Mouse (Mus musculus): ENCODE results near the gene Hoxc13.

Gene Hoxc13

DNA sequence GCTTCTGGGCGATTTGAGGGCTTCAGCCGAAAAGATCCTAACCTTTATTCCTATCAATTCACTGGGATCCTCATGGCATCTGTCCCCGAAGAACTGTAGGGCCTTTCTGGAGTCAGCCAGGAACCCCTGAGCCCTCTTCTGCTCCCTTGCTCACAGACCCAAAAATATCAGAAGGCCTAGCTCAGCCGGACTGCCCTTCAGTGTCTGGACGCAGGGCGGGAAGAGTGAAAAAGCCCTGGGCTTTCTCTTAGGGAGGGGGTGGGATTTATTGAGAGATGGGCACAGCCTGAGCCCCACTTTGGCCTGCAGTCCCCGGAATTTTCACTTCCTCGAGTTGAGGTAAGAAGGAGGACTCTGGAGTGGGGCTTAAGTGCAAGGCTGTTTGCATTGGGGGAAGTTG lies 42.4 kb downstream of the Hoxc13 start:
- CTCF ChIA-PET = no interaction called here

DNA sequence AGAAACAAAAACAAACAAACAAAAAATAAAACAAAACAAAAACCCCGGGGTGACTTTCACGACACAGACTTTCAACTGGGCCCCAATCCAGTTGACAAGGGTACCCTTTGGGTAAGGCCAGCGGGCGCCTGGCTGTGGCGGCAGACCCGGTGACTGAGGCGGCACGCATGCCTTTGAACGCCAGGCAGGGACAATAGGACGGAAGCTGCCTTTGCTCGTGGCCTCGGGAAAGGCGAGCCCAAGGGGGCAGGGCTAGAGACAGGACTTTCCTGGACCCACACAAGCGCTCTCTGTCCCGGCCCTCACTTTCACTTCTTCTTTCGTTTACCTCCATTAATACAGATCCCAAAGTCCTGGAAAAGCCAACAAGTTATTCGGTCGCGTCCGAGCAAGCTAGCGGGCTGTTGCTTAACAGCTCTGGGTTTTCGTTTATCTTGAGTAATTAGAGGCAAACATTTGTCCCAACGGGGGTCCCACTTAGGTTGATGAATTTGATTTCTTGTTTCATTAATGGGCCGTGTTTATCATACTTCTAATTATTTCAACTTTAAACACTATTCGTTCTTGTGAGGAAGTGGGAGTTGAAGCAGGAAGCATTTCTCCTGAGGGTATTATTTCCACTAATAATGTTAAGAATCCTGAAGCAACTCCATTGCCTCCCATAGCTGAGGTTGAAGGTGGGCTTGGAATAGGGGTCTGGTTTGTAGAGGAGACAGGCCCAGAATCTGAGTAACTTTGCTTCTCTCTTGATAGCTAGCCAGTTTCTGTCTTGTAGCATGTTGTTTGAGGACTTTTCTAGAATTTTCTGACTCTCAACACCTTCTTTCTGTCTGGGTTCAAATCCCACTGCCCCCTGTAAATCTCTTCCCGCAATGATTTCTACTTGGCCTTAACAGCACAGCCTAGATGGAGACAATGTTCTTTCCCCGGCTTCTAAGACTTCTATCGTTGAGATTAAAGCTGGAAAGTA lies 43.1 kb downstream of the Hoxc13 start:
- CTCF ChIA-PET = interaction anchor here (1.4 kb wide), 1 partner anchor 16 kb away, joined by 3 read pairs; no protein-coding TSS in a partner anchor

DNA sequence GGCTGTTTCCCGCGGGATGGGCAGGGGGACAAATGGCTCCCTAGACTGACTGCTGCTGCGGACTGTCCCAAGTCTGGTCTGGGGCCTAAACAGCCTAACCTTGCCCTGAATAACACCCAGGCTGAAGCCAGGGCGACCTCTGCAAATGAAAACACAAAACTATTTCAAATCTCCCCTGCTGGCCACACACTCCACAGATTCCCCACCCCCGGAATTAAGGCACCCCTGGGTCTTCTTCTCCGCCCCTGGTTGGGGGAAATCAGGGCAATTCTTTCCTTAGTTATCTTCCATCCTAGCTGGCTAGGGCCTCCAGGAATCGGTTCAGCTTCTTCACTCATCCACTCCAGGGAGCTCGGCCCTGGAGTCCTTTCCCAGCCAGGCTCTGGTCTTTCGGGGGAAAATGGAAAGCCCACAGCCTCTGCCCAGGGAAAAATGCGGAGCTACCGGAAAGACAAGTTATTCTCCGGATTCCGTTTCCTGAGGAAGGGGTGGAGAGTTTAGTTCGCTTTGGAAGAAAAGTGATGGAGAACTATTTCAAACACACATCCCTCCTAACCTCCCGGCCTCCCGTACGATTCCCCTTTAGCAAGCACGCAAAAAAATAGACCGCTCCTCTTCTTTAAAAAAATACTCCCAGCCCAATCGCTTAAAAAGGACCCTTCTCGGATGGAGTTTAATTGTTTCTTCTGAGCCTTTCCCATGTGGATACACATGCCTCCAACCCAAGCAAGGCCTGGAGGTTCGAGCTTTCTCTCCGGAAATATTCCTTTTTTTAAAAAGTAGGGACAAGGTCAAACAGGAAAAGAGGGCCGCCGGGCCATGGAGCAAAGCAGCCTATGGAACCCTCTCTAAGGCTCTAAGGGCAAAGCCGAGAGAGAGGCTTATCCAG lies 44.3 kb downstream of the Hoxc13 start:
- CTCF ChIA-PET = interaction anchor here (1.1 to 1.4 kb wide), 3 partner anchors 15 to 369 kb away, joined by 3 to 7 read pairs (median 4); no protein-coding TSS in a partner anchor

DNA sequence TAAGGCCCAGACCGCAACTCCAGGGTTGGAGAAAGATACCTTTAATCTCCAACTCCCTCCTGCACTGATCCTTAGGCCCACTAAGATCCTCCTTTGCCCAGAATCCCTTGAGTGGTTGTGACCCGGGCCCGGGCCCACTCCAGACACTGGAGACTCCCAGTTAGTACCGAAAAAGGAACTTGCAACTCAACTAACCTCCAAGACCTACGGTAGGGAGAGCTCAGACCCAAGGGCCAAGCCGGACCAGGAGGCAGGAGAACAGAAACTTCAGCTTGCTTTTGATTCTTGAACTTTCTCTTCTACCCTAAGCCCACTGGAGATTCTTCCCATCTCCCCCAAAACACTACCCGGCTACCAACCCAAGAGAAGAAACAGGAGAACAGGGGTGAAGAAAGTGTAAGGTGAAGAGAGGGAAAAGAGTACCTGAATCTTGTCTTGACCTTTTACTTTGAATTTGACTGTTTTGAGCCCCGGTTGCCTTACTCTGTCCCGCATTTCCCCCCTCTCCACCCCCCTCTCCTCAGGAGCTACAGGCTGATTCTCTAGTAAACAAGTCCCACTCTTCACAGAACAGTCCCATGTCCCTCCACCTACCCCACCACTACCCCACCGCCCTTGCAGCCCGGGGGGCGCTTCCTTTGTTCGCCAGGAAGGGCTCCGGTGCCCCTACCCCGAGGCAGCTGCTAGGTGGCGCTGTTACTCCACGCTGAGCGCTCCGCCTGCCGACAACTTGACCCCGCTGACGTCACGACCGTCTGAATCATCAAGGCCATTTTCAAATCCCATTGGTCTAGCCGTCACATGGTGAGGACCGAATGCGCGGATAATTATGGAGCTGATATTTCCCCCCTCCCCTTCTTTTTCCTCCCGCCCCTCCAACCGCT lies 45.2 kb downstream of the Hoxc13 start:
- CTCF ChIA-PET = interaction anchor here (0.6 to 1.4 kb wide), 5 partner anchors 14 to 368 kb away, joined by 3 to 9 read pairs (median 4); no protein-coding TSS in a partner anchor

DNA sequence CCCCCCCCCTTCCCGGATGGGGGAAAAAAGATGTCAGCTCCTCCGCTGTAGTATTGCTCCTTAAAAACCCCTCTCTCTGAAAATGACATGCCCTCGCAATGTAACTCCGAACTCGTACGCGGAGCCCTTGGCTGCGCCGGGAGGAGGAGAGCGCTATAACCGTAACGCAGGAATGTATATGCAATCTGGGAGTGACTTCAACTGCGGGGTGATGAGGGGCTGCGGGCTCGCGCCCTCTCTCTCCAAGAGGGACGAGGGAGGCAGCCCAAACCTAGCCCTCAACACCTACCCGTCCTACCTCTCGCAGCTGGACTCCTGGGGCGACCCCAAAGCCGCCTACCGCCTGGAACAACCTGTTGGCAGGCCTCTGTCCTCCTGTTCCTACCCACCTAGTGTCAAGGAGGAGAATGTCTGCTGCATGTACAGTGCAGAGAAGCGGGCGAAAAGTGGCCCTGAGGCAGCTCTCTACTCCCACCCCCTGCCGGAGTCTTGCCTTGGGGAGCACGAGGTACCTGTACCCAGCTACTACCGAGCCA lies 45.9 kb downstream of the Hoxc13 start, which contains the start of gene Hoxc10:
Gene Hoxc10 (plus strand): TSS at position 21 of the 536 bp plus-strand sequence.
- CTCF ChIA-PET = interaction anchor here (0.6 to 1.1 kb wide), 3 partner anchors 16 to 342 kb away, joined by 4 to 9 read pairs (median 7); no protein-coding TSS in a partner anchor

DNA sequence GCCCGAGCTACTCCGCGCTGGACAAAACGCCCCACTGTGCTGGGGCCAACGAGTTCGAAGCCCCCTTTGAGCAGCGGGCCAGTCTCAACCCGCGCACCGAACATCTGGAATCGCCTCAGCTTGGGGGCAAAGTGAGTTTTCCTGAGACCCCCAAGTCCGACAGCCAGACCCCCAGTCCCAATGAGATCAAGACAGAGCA lies 46.3 kb downstream of the Hoxc13 start, which contains the start of gene Hoxc5:
Gene Hoxc5 (plus strand): TSS at position 132 of the 199 bp plus-strand sequence.
- CTCF ChIA-PET = no interaction called here

DNA sequence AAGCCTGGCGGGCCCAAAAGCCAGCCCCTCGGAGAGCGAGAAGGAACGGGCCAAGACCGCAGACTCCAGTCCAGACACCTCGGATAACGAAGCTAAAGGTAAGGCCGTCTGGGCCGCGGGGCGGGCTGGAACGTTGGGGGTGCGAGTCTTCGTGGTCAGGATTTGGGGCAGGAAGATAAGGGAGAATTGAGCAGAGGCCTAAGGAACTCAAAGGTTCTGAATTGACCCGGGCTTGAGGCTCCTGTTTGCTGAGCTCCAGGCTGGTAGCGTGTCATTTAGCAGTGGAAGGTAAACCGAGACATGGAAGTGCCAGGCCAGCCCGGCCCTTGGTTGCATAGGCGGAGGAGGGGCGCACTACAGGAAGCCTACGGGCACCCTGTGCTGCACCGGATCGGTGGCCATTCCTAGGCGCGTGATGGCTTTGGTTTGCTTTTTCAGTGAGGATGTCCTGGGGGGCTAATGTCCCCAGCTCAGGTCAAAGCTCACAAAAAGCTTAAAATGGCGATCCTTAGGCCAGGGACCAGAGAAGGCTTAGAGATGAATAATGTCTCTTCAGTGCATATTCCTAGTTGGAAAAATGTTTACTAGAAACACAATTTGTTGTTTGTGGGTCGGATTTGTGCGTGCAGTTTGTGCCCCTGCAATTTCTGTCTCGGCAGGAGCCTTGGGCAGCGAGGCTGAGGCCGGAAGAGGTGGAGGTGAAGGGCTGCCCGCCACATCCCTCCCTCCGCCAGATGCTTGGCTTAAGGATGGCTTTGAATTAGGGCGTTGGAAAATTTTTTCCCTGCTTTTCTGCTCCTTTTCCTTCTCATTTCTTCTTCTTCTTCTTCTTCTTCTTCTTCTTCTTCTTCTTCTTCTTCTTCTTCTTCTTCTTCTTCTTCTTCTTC lies 46.9 kb downstream of the Hoxc13 start:
- CTCF ChIA-PET = no interaction called here

DNA sequence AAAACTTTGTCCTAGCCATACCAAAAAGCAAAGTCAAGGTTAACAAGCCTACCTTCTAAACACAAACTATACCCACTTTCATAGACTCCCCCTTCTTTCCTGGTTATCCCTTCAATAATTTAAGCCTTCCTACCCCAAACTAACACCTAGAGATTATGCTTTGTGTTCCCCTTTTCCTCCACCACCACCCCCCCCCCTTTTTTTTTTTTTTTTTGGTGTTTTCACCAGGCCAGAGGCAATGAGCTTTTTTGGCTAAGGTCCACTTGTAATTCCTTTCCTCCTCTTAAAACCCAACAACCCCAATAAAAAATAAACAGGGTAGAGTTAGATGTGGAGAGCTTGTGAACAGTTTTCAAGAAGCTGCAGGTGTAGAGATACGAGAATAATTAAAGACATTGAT lies 48.4 kb downstream of the Hoxc13 start:
- CTCF ChIA-PET = interaction anchor here (0.6 kb wide), 1 partner anchor 20 kb away, joined by 13 read pairs; no protein-coding TSS in a partner anchor

DNA sequence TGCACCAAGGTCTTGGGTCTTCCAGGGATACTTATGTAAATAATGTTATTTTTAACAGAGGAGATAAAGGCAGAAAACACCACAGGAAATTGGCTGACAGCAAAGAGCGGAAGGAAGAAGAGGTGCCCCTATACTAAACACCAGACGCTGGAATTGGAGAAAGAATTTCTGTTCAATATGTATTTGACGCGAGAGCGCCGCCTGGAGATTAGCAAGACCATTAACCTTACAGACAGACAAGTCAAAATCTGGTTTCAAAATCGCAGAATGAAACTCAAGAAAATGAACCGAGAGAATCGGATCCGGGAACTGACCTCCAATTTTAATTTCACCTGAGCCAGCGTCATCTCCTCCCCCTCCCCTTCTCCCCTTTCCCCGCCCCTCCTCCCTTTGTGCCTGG lies 49.8 kb downstream of the Hoxc13 start:
- CTCF ChIA-PET = no interaction called here

DNA sequence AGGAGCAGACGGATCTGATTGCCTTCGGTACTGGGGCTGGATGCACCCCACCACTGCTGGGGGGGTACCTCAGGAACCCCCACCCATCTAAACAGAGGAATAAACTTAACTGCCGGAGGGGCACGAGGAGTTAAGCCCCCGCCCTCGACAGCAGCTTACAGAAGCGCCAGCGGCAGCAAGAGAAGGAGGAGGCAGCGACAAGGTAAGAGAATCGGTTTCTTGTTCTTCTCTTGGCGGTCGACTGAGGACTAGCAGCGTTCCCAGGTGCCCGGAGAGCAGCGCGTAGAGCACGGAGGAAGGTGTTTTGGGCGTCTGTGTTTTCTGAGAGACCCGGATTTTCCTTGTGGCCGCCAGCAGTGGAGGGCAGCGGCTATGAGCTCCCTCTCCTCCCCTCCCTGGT lies 51.4 kb downstream of the Hoxc13 start:
- CTCF ChIA-PET = interaction anchor here (1.2 kb wide), 1 partner anchor 15 kb away, joined by 3 read pairs; no protein-coding TSS in a partner anchor

DNA sequence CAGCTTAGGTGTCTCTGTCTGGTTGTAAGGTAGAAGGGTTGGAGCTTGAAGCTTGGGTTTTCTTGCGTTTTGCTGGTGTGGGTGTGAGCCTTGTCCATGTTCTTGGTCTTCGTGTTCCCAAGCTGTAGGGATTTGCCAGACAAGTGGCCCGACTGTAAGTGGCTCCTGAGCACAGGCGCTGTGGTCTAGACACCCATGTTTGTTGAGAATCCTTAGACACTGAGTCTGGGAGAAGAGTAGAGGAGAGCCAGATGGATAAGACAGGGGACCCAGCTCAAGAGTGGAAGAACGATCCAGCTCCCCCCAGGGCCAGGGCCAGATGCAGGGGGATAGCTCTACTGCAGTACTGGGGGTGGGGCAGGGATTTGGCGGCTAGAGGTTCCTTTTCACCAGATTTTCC lies 51.9 kb downstream of the Hoxc13 start:
- CTCF ChIA-PET = interaction anchor here (1.2 kb wide), 1 partner anchor 14 kb away, joined by 3 read pairs; no protein-coding TSS in a partner anchor

DNA sequence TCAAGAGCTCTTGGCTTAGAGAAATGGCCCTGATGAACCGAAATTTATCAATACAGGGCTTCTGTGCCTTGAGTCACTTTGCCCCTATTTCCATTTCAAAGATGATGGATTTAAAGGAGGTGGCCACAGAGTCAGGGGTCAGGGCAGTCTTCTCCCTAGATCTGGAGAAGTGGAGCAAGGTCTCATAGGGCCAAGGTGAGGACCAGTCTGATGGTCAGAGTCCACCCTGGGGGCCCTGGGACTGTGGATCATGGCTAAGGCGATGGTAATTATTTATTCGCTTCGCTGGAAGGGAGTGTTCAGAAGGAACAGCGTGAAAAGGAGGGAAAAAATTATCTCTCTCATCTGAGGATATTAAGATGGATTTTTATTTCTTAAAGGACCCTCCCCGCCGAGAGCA lies 54.1 kb downstream of the Hoxc13 start:
- CTCF ChIA-PET = interaction anchor here (0.6 kb wide), 1 partner anchor 317 kb away, joined by 11 read pairs; no protein-coding TSS in a partner anchor

DNA sequence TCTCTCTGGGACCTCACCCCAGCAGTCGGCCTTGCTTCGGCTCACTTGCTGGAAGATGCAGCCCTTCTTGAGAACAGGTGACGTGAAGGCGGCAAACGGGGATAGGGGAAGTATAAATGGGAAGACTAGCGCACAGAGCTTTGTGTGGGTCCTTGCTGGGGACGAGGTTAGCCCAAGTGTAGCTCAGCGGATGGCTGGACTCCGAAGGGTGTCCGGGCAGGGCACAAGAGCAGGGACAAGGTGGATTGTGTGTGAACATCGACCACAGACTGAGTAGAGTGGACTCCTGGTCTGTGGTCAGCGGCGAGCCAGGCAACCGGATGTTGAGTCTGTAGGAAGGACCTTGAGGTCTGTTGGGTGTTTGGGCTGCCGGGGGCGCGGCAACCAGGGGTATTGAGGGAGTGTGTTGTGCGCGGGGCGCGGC lies 54.8 kb downstream of the Hoxc13 start:
- CTCF ChIA-PET = no interaction called here

DNA sequence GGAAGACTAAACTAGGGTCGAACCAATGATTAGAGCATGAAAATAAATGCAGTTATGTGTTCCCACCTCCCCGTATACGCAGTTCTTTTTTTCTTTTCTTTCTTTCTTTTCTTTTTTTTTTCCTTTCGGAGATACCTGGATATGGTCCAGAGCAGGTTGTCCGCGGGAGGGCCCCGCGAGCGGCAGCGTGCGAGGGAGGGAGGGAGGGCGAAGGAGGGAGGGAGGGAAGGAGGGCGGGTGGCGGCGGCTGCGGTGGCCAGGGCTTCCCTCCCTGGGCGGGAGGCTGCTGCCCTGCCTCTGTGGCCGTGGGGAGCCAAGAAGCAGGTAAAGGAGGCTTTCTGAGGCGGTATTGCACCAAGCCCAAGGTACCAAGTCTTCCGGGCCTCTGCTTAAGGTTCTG lies 55.3 kb downstream of the Hoxc13 start, which contains the start of gene Hoxc9:
Gene Hoxc9 (plus strand): TSS at position 269 of the 400 bp plus-strand sequence.
- CTCF ChIA-PET = interaction anchor here (0.6 kb wide), 1 partner anchor 26 kb away, joined by 5 read pairs; no protein-coding TSS in a partner anchor

DNA sequence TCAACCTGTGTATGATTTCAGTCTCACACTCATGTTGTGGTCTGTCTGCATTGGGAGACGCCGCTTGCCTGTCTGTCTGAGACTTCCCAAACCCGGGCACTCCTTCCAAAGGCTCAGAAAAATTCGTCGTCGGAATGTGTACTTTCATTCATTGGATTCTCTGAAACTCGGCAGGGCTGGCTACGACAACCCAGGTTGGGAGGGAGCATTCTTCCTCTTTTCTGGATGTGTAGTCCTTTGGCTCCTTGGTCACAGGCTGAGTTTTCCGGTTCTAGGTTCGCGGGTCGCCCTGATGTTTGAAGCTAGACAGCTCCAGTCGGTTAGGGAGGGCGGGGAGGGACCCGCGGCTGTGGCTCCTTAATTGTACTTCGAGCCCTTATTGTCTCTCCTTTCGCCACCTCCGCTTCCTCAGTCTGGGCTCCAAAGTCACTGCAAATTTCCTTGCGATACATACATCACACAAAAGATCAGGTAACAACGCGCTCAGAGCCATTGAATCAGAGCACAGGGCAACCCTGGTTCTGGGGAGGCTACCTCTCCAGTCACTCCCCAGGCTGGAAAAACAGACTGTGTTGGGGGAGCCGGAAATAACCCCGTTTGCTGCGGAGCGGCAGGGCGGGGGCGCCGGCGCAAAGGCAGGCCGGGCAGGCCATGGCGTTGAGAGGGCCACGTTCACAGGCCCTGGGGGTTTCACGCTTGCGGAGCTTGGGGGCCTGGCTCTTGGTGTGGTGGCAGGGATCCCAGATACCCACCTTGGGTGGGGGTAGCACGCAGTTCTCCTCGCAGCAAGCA lies 55.9 kb downstream of the Hoxc13 start:
- CTCF ChIA-PET = interaction anchor here (0.6 to 0.9 kb wide), 2 partner anchors 26 to 188 kb away, joined by 3 to 5 read pairs; no protein-coding TSS in a partner anchor

DNA sequence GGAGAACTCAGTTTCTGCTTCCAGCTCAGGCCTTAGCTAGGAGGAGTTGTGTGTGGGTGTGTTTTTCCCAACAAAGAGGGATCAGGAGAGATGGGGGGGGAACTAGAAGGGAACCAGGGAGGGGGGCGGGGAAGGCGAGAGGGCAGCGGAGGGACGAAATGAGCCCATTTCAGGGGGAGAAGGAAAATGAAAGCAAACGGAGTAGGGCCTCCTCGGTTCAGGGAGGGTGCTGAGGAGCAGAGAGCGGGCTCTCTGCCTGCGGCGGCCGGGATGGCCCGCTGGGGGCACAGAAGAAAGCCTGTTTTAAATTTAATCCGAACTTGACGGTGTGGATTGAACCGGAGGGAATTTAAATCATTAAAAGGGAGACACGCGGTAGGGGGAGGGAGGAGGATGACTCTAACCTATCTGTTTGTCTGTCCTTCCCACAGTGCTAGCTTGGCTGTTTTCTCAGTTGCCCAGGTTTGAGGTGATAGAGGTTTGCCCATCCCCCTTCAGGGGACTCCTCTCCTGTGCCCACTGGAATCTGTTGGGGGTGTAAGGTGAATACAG lies 56.6 kb downstream of the Hoxc13 start:
- CTCF ChIA-PET = interaction anchor here (0.9 kb wide), 1 partner anchor 188 kb away, joined by 3 read pairs; no protein-coding TSS in a partner anchor
